Mouse (Mus musculus) gastrocnemius, postnatal 14 days (tissue): ENCODE data around the gene Slc35f4. TPM values are rescaled to one million over a fixed set of nuclear protein-coding genes. Genes with fewer than 3 reads are reported as not detected.
A peak's percentile ranks its signal among the peaks of the same experiment; 100 is the strongest.

Experiments used
- DNase-seq: peaks from one replicate; pipeline ENCODE4 v3.0.0; 2021; ENCODE audit warnings: mixed read lengths
- intact Hi-C: fragments of 180-260 bp; cut with DNase I; formaldehyde crosslinking; loops from one replicate; pipeline ENCODE4 v1.15.1; 2025; ENCODE audit warnings: low total_unique reads
- long read RNA-seq, 2 experiments: library from polyadenylated mRNA; stranded (forward); transcript quantifications; one replicate each; pipeline ENCODE4 v2.0.0; 2021
- total RNA-seq, 2 experiments: library from RNA; stranded (reverse); gene quantifications; 2 replicates each; pipeline ENCODE4 v1.2.3; 2021

The Slc35f4 gene
- total RNA-seq, result not detected
- long read RNA-seq, experiment 1, result 0 reads
- long read RNA-seq, experiment 2, result 0 reads

- intact Hi-C loops, result no loop called here
- no peak for DNase-seq
Observed at GRCm38 (mm10) chr14:49525931-49526291, at the start of gene Slc35f4. Slc35f4 (minus strand) TSS chr14:49526046.

- intact Hi-C loops, result no loop called here
- DNase-seq, result no peak
Observed at GRCm38 (mm10) chr14:49568369-49568768, 42.5 kb upstream of the Slc35f4 start.

- no peak for DNase-seq
- intact Hi-C loops, result no loop called here
Observed at GRCm38 (mm10) chr14:49560706-49561105, 34.9 kb upstream of the Slc35f4 start.

GRCm38 (mm10) chr14:49540104-49540503, 14.3 kb upstream of the Slc35f4 start:
- intact Hi-C loops, result no loop called here

GRCm38 (mm10) chr14:49525176-49525930, 493 bp downstream of the Slc35f4 start:
- intact Hi-C loops, result no loop called here
- peak; percentile 41 for DNase-seq

More at GRCm38 (mm10) chr14:49540104-49540503, 14.3 kb upstream of the Slc35f4 start:
- no peak for DNase-seq

GRCm38 (mm10) chr14:49524665-49525064, 1.2 kb downstream of the Slc35f4 start:
- intact Hi-C loops, result no loop called here
- no peak for DNase-seq

- intact Hi-C loops, result no loop called here
Observed at GRCm38 (mm10) chr14:49515096-49515665, 10.7 kb downstream of the Slc35f4 start.

GRCm38 (mm10) chr14:49514137-49514536, 11.7 kb downstream of the Slc35f4 start:
- intact Hi-C loops, result no loop called here
- DNase-seq, result no peak

More at GRCm38 (mm10) chr14:49515096-49515665, 10.7 kb downstream of the Slc35f4 start:
- no peak for DNase-seq

- intact Hi-C loops, result no loop called here
- DNase-seq, result no peak
Observed at GRCm38 (mm10) chr14:49495192-49495591, 30.7 kb downstream of the Slc35f4 start.

GRCm38 (mm10) chr14:49493793-49494192, 32.1 kb downstream of the Slc35f4 start:
- intact Hi-C loops, result no loop called here
- no peak for DNase-seq

- intact Hi-C loops, result no loop called here
- DNase-seq, result no peak
Observed at GRCm38 (mm10) chr14:49492506-49492905, 33.3 kb downstream of the Slc35f4 start.

- intact Hi-C loops, result no loop called here
- no peak for DNase-seq
Observed at GRCm38 (mm10) chr14:49476602-49477001, 49.2 kb downstream of the Slc35f4 start.

GRCm38 (mm10) chr14:49461761-49462160, 64.1 kb downstream of the Slc35f4 start:
- intact Hi-C loops, result no loop called here
- DNase-seq, result no peak

- intact Hi-C loops, result no loop called here
- no peak for DNase-seq
Observed at GRCm38 (mm10) chr14:49460799-49461198, 65.0 kb downstream of the Slc35f4 start.

GRCm38 (mm10) chr14:49454283-49454914, 71.4 kb downstream of the Slc35f4 start:
- no peak for DNase-seq
- intact Hi-C loops, result no loop called here

- DNase-seq, result no peak
- intact Hi-C loops, result no loop called here
Observed at GRCm38 (mm10) chr14:49453782-49454181, 72.1 kb downstream of the Slc35f4 start.

- intact Hi-C loops, result no loop called here
- DNase-seq, result no peak
Observed at GRCm38 (mm10) chr14:49447669-49448068, 78.2 kb downstream of the Slc35f4 start.

- no peak for DNase-seq
- intact Hi-C loops, result no loop called here
Observed at GRCm38 (mm10) chr14:49446461-49446860, 79.4 kb downstream of the Slc35f4 start.

- DNase-seq, result no peak
- intact Hi-C loops, result no loop called here
Observed at GRCm38 (mm10) chr14:49436811-49437210, 89.0 kb downstream of the Slc35f4 start.

- no peak for DNase-seq
- intact Hi-C loops, result no loop called here
Observed at GRCm38 (mm10) chr14:49431821-49432220, 94.0 kb downstream of the Slc35f4 start.

- DNase-seq, result no peak
- intact Hi-C loops, result no loop called here
Observed at GRCm38 (mm10) chr14:49392482-49392881, 133.4 kb downstream of the Slc35f4 start.
